Mouse (Mus musculus) intestine, embryonic 16.5 days (tissue): ENCODE results near the gene Il2. TPM values are rescaled to one million over a fixed set of nuclear protein-coding genes. Genes with fewer than 3 reads are reported as not detected.

ENCODE experiments used
- ATAC-seq: fragments of 200-750 bp; cut with Nextera tagmentation; 2 replicates; pipeline ENCODE4 v1.8.0; 2017; ENCODE audit warnings: moderate TSS enrichment, moderate library complexity
- H3K27ac ChIP-seq: fragments of 300-500 bp; sonication (generic); 2 replicates; pipeline ENCODE4 v1.5.1; 2014; ENCODE audit warnings: mild to moderate bottlenecking, low read length
- H3K27me3 ChIP-seq: fragments of 300-500 bp; sonication (generic); replicated peaks from 2 replicates; pipeline ENCODE4 v1.6.1; 2014; ENCODE audit warnings: low read length, control low read depth, mixed read lengths; ENCODE audit not compliant: control insufficient read depth, insufficient read depth
- H3K36me3 ChIP-seq: fragments of 300-500 bp; sonication (generic); 2 replicates; pipeline ENCODE4 v1.6.1; 2014; ENCODE audit warnings: low read length, control low read depth; ENCODE audit not compliant: control insufficient read depth, insufficient read depth
- H3K4me1 ChIP-seq: fragments of 300-500 bp; sonication (generic); 2 replicates; pipeline ENCODE4 v1.6.1; 2014; ENCODE audit warnings: low read length, control low read depth, mixed read lengths; ENCODE audit not compliant: control insufficient read depth, insufficient read depth
- H3K4me2 ChIP-seq: fragments of 300-500 bp; sonication (generic); 2 replicates; pipeline ENCODE4 v1.6.1; 2014; ENCODE audit warnings: low read depth, low read length, control low read depth
- H3K4me3 ChIP-seq: fragments of 300-500 bp; sonication (generic); 2 replicates; pipeline ENCODE4 v1.5.1; 2014; ENCODE audit warnings: mild to moderate bottlenecking, low read length
- H3K9ac ChIP-seq: fragments of 300-500 bp; sonication (generic); 2 replicates; pipeline ENCODE4 v1.6.1; 2014; ENCODE audit warnings: low read depth, low read length
- H3K9me3 ChIP-seq: fragments of 300-500 bp; sonication (generic); 2 replicates; pipeline ENCODE4 v1.6.1; 2016; ENCODE audit warnings: low read length, control low read depth; ENCODE audit not compliant: control insufficient read depth
- WGBS: fragments of 180-500 bp; shearing (Covaris S2); extraction: QIAGEN DNeasy Blood & Tissue Kit; methylation state at CpG from one replicate; pipeline ENCODE4 v1.1.7; 2014; 5-methylcytosine and 5-hydroxymethylcytosine counted together
- polyA plus RNA-seq: library from polyadenylated mRNA; unstranded; fragments of >200 nt; fragmentation: Nextera tagmentation; extraction: Ambion mirVana; gene quantifications from 2 replicates; pipeline ENCODE4 v1.2.1, GENCODE M21; 2015

Il2 gene
- polyA plus RNA-seq: 0.28 and 0.29 TPM in 2 replicates

- Histone ChIP-seq H3K4me2 (no peak within 1 kb of the TSS), H3K4me3 (no peak within 1 kb of the TSS), H3K36me3 (no peaks in the 10 kb centered on the region), H3K9me3 (no peaks in the 10 kb centered on the region), H3K27ac (no peak within 1 kb of the TSS), H3K9ac (no peak within 1 kb of the TSS), H3K4me1 (no peaks in the 10 kb centered on the region), H3K27me3 (no peaks in the 10 kb centered on the region)
- 81% methylated on average over 4 of the region's 4 CpGs for WGBS
- ATAC-seq: no peak
These were observed at the start of gene Il2 for GRCm38 (mm10) chr3:37125655-37126054. Gene Il2 (minus strand): TSS chr3:37125959.

GRCm38 (mm10) chr3:37174711-37175572, 49.2 kb upstream of the Il2 start:
- 69% methylated on average over 10 of the region's 10 CpGs for WGBS
- no peak overlapping the region for H3K4me2 ChIP-seq
- no peaks in the 10 kb centered on the region for H3K36me3 ChIP-seq
- H3K27ac ChIP-seq: no peak overlapping the region
- no peak overlapping the region for H3K9ac ChIP-seq
- no peaks in the 10 kb centered on the region for H3K27me3 ChIP-seq
- no peaks in the 10 kb centered on the region for H3K9me3 ChIP-seq
- no peaks in the 10 kb centered on the region for H3K4me1 ChIP-seq
- ATAC-seq: no peak
- H3K4me3 ChIP-seq: no peak overlapping the region

GRCm38 (mm10) chr3:37173285-37173684, 47.5 kb upstream of the Il2 start:
- no peak for ATAC-seq
- H3K9me3 ChIP-seq: no peaks in the 10 kb centered on the region
- H3K27ac ChIP-seq: no peak overlapping the region
- H3K4me3 ChIP-seq: no peak overlapping the region
- 86% methylated on average over 8 of the region's 8 CpGs for WGBS
- H3K36me3 ChIP-seq: no peaks in the 10 kb centered on the region
- H3K27me3 ChIP-seq: no peaks in the 10 kb centered on the region
- H3K4me2 ChIP-seq: no peak overlapping the region
- no peaks in the 10 kb centered on the region for H3K4me1 ChIP-seq
- H3K9ac ChIP-seq: no peak overlapping the region

- 96% methylated on average over 2 of the region's 2 CpGs for WGBS
- Histone ChIP-seq H3K27me3 (no peaks in the 10 kb centered on the region), H3K9ac (no peak overlapping the region), H3K4me1 (no peaks in the 10 kb centered on the region), H3K36me3 (no peaks in the 10 kb centered on the region), H3K4me2 (no peak overlapping the region), H3K4me3 (no peak overlapping the region), H3K27ac (no peak overlapping the region), H3K9me3 (no peaks in the 10 kb centered on the region)
- ATAC-seq: no peak
These were observed 43.5 kb upstream of the Il2 start for GRCm38 (mm10) chr3:37169283-37169682.

DNA sequence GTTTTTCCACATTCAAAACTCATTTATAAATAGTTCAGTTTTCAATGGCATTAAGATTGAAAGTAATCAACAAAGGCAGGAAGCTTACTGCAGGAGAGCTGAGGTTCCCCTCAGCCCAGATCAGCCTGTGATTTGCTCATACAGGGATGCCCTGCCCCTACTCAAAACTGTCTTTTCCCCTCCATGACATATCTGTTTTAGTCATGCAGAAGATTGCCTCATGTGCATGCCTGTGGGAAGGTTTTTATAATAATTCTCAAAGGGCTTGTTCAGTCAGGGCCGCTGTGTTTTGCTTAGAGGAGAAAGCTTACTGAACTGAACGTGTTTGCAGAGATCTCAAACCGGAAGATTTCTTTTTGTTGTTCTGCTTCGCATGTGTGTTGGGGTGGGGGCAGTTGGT, 35.3 kb upstream of the Il2 start:
- H3K9me3 ChIP-seq: no peaks in the 10 kb centered on the region
- no peak overlapping the region for H3K9ac ChIP-seq
- H3K4me3 ChIP-seq: no peak overlapping the region
- ATAC-seq: no peak
- H3K4me1 ChIP-seq: peaks cover 3% of the 10 kb centered on the region; the same call in 1 of the 2 replicates
- H3K27me3 ChIP-seq: no peaks in the 10 kb centered on the region
- no peaks in the 10 kb centered on the region for H3K36me3 ChIP-seq
- no peak overlapping the region for H3K4me2 ChIP-seq
- H3K27ac ChIP-seq: no peak overlapping the region
- 84% methylated on average over 4 of the region's 4 CpGs for WGBS

DNA sequence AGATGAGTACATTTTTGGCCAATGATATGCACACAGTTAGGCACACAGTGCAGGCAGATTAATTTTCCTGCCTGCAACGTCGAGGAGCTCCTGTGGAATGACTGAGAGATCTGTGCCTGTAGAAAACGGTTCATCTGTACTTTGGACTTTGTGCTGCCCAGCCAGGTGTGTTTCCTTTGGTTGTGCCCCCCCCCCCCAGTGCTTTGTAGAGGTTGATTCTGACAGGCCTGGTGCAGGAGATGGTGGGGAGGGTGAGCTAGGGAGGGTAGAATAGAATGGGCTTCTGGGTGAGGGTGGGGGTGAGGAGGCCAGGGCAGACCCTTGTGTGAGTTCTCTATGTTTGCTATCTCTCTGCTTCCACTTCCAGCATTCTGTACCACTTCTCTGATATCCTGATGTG, 32.5 kb upstream of the Il2 start:
- Histone ChIP-seq H3K9me3 (no peaks in the 10 kb centered on the region), H3K4me1 (peaks cover 3% of the 10 kb centered on the region; the same call in 1 of the 2 replicates), H3K9ac (no peak overlapping the region), H3K36me3 (no peaks in the 10 kb centered on the region), H3K4me2 (no peak overlapping the region), H3K27me3 (no peaks in the 10 kb centered on the region), H3K27ac (no peak overlapping the region), H3K4me3 (no peak overlapping the region)
- ATAC-seq: peak; percentile 86
- 49% methylated on average over 3 of the region's 3 CpGs for WGBS

DNA sequence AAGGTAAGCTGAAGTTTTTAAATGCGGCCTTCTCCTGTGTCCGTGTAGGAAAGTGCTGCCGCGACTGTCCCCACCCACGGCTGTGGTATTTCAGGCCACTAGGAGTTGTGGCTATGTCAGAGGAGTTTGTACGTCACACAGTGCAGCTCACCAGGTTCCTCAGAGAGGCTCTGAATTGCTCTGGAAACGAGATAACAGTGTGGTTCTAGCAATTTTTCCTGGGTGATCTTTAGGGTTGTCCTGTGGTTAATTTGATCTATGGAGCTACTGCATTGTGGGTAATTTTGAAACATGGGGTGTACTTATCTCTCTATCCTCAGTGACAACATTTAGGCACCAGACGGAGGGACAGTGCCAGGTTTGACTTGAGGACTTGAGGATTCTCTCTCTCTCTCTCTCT, 31.3 kb upstream of the Il2 start:
- Histone ChIP-seq H3K9ac (no peak overlapping the region), H3K4me3 (no peak overlapping the region), H3K9me3 (no peaks in the 10 kb centered on the region), H3K36me3 (no peaks in the 10 kb centered on the region), H3K4me1 (peaks cover 3% of the 10 kb centered on the region; the same call in 1 of the 2 replicates), H3K27me3 (no peaks in the 10 kb centered on the region), H3K27ac (no peak overlapping the region), H3K4me2 (no peak overlapping the region)
- 61% methylated on average over 8 of the region's 8 CpGs for WGBS
- ATAC-seq: no peak

DNA sequence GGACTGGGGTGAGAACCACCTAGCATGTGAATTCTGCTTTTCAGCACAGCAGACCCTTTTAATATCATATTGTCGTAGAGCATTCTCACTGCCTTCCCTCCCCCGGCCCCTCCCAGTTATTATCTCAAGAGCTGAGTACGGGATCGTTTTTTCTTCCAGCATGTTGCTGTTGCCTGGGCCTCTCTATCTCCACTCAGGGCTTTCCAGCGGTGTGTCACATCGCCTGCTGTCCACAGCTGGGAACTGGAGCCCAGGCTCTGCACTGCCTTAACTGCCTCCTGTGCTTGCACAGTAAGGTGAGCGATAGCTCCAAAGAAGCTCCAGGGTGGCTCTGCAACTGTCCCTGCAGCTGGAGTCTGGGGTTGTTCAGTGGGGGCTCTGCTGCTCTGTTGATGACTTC, 28.6 kb upstream of the Il2 start:
- no peaks in the 10 kb centered on the region for H3K9me3 ChIP-seq
- no peak overlapping the region for H3K27ac ChIP-seq
- no peaks in the 10 kb centered on the region for H3K36me3 ChIP-seq
- H3K4me1 ChIP-seq: peaks cover 3% of the 10 kb centered on the region; the same call in 1 of the 2 replicates
- H3K9ac ChIP-seq: no peak overlapping the region
- no peaks in the 10 kb centered on the region for H3K27me3 ChIP-seq
- no peak overlapping the region for H3K4me3 ChIP-seq
- 0 out of 2 replicates have a peak, but pooled peaks have one; percentile 31 for ATAC-seq
- 54% methylated on average over 7 of the region's 7 CpGs for WGBS
- H3K4me2 ChIP-seq: no peak overlapping the region

DNA sequence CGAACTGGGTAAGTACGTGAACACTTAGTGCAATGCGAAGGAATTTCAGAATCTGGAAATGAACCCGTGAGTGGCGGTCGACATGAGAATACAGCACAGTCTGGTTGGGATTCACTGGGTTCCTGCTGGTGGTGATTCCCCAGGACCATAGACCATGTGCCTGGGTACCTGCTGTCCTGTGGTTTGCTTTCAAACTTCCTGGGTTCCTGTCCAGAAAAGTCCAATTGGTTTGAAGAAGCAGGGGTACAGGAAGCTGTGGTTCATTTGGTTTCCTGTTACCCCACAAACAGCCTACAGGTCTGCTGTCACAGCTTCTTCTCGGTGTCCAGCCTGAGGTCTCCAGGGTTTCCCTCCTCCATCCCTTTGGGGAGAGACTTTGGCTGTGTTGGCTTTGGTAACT, 27.2 kb upstream of the Il2 start:
- Histone ChIP-seq H3K4me3 (no peak overlapping the region), H3K36me3 (no peaks in the 10 kb centered on the region), H3K27me3 (no peaks in the 10 kb centered on the region), H3K4me1 (no peaks in the 10 kb centered on the region; the same call in 1 of the 2 replicates), H3K9me3 (no peaks in the 10 kb centered on the region), H3K27ac (no peak overlapping the region), H3K9ac (no peak overlapping the region), H3K4me2 (no peak overlapping the region)
- WGBS: 86% methylated on average over 7 of the region's 7 CpGs
- no peak for ATAC-seq
